Mouse (Mus musculus) colon, adult 2 months (tissue): Measurements from ENCODE around the gene Hikeshi. TPM values are rescaled to one million over a fixed set of nuclear protein-coding genes. Genes with fewer than 3 reads are reported as not detected.

Experiments
- polyA plus RNA-seq: library from polyadenylated mRNA; depleted of rRNA; stranded (reverse); fragments of >200 nt; gene quantifications from 2 replicates; pipeline ENCODE4 v1.2.3, GENCODE M21; 2012; rRNA removed

The Hikeshi gene
- polyA plus RNA-seq, result 30.6 and 33.3 TPM in 2 replicates

GRCm38 (mm10) chr7:89940571-89941463 is at the start of gene Hikeshi:
TSS of gene Hikeshi (minus strand) at chr7:89941204.

GRCm38 (mm10) chr7:89980485-89981422 is 39.8 kb upstream of the Hikeshi start, which contains the start of gene Eed:
TSS of gene Eed (minus strand) at chr7:89980983.

GRCm38 (mm10) chr7:89903442-89904343 is 37.3 kb downstream of the Hikeshi start, which contains the start of gene Ccdc81:
TSS of gene Ccdc81 (minus strand) at chr7:89903629.

Other genes starting within 250 kb of the Hikeshi start
- gene Ccdc81, start 37.6 kb downstream of the Hikeshi start, polyA plus RNA-seq, result not detected in 2 replicates
- 16.2 and 24.8 TPM in 2 replicates for gene Eed, start 39.8 kb upstream of the Hikeshi start, polyA plus RNA-seq
- 36.2 and 43.5 TPM in 2 replicates for gene Picalm, start 189.0 kb upstream of the Hikeshi start, polyA plus RNA-seq